Mouse (Mus musculus) midbrain, embryonic 13.5 days (tissue): ENCODE data around the gene Orc3. TPM values are rescaled to one million over a fixed set of nuclear protein-coding genes. Genes with fewer than 3 reads are reported as not detected.

Experiments
- ATAC-seq: fragments of 200-750 bp; cut with Nextera tagmentation; 2 replicates; pipeline ENCODE4 v1.8.0; 2017; ENCODE audit warnings: mild to moderate bottlenecking, moderate TSS enrichment, moderate library complexity
- H3K27ac ChIP-seq: fragments of 300-500 bp; sonication (generic); 2 replicates; pipeline ENCODE4 v1.5.1; 2015; ENCODE audit warnings: inconsistent platforms, mild to moderate bottlenecking, moderate library complexity
- H3K27me3 ChIP-seq: fragments of 300-500 bp; sonication (generic); 2 replicates; pipeline ENCODE4 v1.6.1; 2015; ENCODE audit warnings: mild to moderate bottlenecking, inconsistent platforms
- H3K36me3 ChIP-seq: fragments of 300-500 bp; sonication (generic); 2 replicates; pipeline ENCODE4 v1.6.1; 2015; ENCODE audit warnings: mild to moderate bottlenecking, inconsistent platforms
- H3K4me1 ChIP-seq: fragments of 300-500 bp; sonication (generic); replicated peaks from 2 replicates; pipeline ENCODE4 v1.6.1; 2015; ENCODE audit warnings: inconsistent platforms
- H3K4me2 ChIP-seq: fragments of 300-500 bp; sonication (generic); replicated peaks from 2 replicates; pipeline ENCODE4 v1.6.1; 2015; ENCODE audit warnings: moderate library complexity, mild to moderate bottlenecking, inconsistent platforms
- H3K4me3 ChIP-seq: fragments of 300-500 bp; sonication (generic); replicated peaks from 2 replicates; pipeline ENCODE4 v1.5.1; 2015; ENCODE audit warnings: mild to moderate bottlenecking, inconsistent platforms
- H3K9ac ChIP-seq: fragments of 300-500 bp; sonication (generic); replicated peaks from 2 replicates; pipeline ENCODE4 v1.6.1; 2015; ENCODE audit warnings: mild to moderate bottlenecking, inconsistent platforms
- H3K9me3 ChIP-seq: fragments of 300-500 bp; sonication (generic); 2 replicates; pipeline ENCODE4 v1.6.1; 2016; ENCODE audit warnings: mild to moderate bottlenecking, inconsistent platforms
- WGBS: fragments of 180-500 bp; shearing (Covaris S2); methylation state at CpG from one replicate; pipeline ENCODE4 v1.1.7; 2015; 5-methylcytosine and 5-hydroxymethylcytosine counted together
- polyA plus RNA-seq: library from polyadenylated mRNA; unstranded; fragments of >200 nt; fragmentation: Nextera tagmentation; extraction: Ambion mirVana; gene quantifications from 2 replicates; pipeline ENCODE4 v1.2.1, GENCODE M21; 2015

Orc3 gene
- polyA plus RNA-seq, result 96.8 and 104 TPM in 2 replicates

DNA sequence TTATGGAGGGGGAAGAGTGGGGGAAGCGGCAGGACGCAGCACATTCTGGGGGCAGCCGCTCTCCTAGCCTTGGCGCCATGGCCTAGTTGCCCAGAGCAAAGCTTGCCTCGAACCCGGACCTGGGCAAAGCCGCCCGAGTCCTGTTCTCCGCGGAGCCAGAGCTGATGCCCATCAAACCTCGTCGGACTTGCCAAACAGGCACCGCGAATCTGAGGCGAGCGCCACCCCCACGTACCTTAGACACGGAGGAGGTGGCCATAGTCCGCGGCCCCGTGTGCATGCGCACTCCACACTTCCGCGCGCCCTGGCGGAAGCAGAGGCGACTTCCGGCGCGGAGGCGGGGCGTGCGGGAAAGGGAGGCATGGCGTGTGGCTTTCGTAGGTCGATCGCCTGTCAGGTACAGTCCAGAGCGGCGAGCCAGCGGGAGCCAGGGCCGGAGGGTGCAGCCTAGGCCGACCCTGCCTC lies at the start of gene Orc3, which contains the start of gene Rars2:
Orc3 (minus strand) TSS at position 315 of the 465 bp plus-strand sequence.
Rars2 (plus strand) TSS at position 328 of the 465 bp plus-strand sequence.
- H3K9me3 ChIP-seq, result no peaks in the 10 kb centered on the region
- H3K36me3 ChIP-seq, result peaks cover 2% of the 10 kb centered on the region
- ATAC-seq, result peak; percentile 100
- H3K4me2 ChIP-seq, result peak within 1 kb of the TSS; percentile 82
- H3K27me3 ChIP-seq, result no peaks in the 10 kb centered on the region
- H3K27ac ChIP-seq, result peak within 1 kb of the TSS; percentile 84
- H3K4me3 ChIP-seq, result peak within 1 kb of the TSS; percentile 67
- peaks cover 28% of the 10 kb centered on the region for H3K4me1 ChIP-seq
- peak within 1 kb of the TSS; percentile 83 for H3K9ac ChIP-seq
- WGBS, result under 1% methylated on average over 42 of the region's 42 CpGs

DNA sequence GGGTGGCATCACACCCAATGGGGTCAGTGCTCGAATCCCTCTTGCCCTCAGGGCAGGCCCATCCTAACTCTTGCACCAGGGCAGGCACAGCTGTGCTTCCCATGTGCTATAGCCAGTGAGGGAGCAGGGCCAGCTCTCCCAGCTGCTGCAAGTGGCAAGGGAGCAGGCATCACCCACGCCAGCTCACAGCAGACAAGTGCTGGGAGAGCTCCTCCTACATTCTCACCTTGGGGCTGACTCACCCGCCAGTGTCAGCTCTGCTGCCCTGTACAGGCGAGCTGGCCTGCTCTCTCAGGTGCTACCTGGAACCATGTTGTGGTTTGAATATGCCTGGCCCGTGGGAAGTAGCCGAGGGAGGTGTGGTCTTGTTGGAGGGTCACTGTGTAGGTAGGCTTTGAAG lies 47.2 kb upstream of the Orc3 start:
- peak; percentile 37 for ATAC-seq
- Histone ChIP-seq H3K4me2 (no peak overlapping the region), H3K9ac (no peak overlapping the region), H3K4me3 (no peak overlapping the region), H3K27ac (no peak overlapping the region), H3K27me3 (no peaks in the 10 kb centered on the region), H3K9me3 (no peaks in the 10 kb centered on the region), H3K36me3 (peaks cover 83% of the 10 kb centered on the region), H3K4me1 (no peaks in the 10 kb centered on the region)
- WGBS, result 94% methylated on average over 6 of the region's 6 CpGs

DNA sequence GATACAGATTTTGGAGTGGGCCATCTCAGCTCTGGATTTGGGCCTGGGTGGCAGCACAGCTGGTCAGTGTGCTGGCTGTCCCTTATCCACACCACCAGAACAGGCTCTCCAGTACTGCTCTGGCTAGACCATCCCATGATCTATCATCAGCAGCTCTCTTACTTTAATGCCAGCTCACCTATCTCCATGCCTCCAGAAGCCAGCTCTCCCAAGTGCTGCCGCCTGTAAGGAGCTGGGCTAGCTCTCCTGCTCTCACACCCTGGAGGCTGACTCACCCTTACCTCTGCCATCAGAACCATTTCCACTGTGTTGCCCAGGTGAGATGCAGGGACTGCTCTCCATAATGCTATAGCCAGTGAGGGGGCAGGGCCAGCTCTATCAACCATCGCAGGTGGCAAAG lies 46.8 kb upstream of the Orc3 start:
- Histone ChIP-seq H3K4me3 (no peak overlapping the region), H3K4me2 (no peak overlapping the region), H3K9ac (no peak overlapping the region), H3K9me3 (no peaks in the 10 kb centered on the region), H3K27me3 (no peaks in the 10 kb centered on the region), H3K27ac (no peak overlapping the region), H3K36me3 (peaks cover 82% of the 10 kb centered on the region), H3K4me1 (no peaks in the 10 kb centered on the region)
- ATAC-seq, result peak; percentile 27
- 94% methylated on average over 2 of the region's 2 CpGs for WGBS

DNA sequence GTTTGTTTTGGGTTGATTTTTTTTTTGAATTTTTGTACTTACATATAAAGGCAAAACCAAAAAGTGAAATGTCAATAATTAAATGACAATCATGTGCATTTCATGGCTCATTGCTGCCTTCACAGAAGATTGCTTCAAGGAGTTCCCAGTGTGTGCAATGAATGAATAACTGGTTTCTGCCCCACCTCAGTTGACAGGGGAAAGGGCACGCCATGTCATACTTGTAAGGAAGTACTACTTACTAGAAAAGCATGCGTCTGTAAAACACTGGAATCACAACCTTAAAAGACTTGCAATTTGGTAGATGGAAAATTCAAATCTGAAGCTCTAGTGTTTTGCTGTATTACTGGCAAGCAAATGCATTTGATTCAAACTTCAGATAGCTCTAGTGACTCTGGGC lies 44.3 kb upstream of the Orc3 start:
- Histone ChIP-seq H3K9me3 (no peaks in the 10 kb centered on the region), H3K4me3 (no peak overlapping the region), H3K4me2 (no peak overlapping the region), H3K27ac (no peak overlapping the region), H3K4me1 (no peaks in the 10 kb centered on the region), H3K36me3 (peaks cover 84% of the 10 kb centered on the region), H3K27me3 (no peaks in the 10 kb centered on the region), H3K9ac (no peak overlapping the region)
- ATAC-seq, result no peak
- 96% methylated on average over 2 of the region's 2 CpGs for WGBS

DNA sequence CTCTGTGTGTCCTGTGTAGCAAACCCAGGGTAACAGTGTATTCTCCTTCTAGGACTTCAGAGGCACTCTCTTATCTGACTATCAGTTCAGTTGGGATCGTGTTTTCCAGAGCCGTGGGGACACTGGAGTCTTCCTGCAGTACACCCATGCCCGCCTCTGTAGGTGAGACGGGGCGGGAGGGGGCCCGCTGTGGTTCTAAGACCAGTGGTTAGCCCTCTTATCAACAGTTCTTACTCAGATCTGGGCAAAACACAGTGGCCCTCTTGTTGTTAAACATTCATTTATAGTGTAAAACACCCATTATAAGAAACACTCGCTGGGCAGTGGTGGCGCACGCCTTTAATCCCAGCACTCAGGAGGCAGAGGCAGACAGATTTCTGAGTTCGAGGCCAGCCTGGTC lies 41.4 kb upstream of the Orc3 start:
- WGBS, result 92% methylated on average over 10 of the region's 10 CpGs
- H3K36me3 ChIP-seq, result peaks cover 82% of the 10 kb centered on the region
- ATAC-seq, result no peak

DNA sequence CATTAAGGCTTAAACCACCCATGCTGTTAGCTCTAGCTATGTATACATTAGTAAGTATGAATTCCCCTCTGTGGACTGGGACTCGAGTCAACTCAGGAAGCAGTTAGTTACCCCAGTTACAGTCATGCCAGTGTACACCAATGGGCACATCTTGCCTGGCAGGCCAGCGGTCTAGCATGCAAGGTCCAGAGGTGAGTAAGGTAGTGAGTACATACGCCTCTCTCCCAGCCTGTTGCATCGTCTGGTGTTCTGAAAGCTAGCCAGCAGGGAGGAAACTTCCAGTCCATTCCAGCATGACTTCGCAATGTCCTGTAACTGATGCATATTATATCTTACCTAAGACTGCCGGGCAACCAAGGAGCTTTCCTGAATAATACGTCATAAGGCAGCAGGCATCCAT lies 38.4 kb upstream of the Orc3 start:
- WGBS, result 95% methylated on average over 7 of the region's 7 CpGs
- no peak overlapping the region for H3K4me2 ChIP-seq
- no peak overlapping the region for H3K9ac ChIP-seq
- no peak overlapping the region for H3K4me3 ChIP-seq
- no peak overlapping the region for H3K27ac ChIP-seq
- H3K36me3 ChIP-seq, result peaks cover 65% of the 10 kb centered on the region
- no peak for ATAC-seq
- H3K27me3 ChIP-seq, result no peaks in the 10 kb centered on the region
- no peaks in the 10 kb centered on the region for H3K9me3 ChIP-seq
- no peaks in the 10 kb centered on the region for H3K4me1 ChIP-seq

More for the DNA sequence above, 41.4 kb upstream of the Orc3 start:
- H3K4me2 ChIP-seq, result no peak overlapping the region
- H3K9ac ChIP-seq, result no peak overlapping the region
- H3K4me1 ChIP-seq, result no peaks in the 10 kb centered on the region
- H3K27me3 ChIP-seq, result no peaks in the 10 kb centered on the region
- no peak overlapping the region for H3K27ac ChIP-seq
- H3K4me3 ChIP-seq, result no peak overlapping the region
- no peaks in the 10 kb centered on the region for H3K9me3 ChIP-seq

DNA sequence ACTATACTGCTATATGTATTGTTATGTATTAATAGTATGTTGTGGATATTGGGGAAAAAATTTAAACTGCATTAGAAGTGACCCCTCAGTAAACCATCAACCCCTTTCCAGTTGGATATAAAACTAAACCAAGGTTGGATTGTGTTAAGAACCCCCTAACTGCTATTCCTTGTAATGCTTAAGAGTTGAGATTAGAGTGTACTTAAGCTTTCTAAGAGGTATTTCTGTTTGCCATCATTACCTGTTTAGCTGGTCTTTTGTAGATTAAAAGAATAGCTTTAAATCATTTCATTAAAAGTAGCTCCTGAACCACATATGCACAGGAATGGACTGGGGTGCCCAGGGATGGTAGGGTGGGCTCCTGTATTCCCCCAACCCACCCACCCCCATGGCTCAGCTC lies 30.0 kb upstream of the Orc3 start:
- Histone ChIP-seq H3K36me3 (peaks cover 52% of the 10 kb centered on the region), H3K27me3 (no peaks in the 10 kb centered on the region), H3K4me1 (no peaks in the 10 kb centered on the region), H3K9me3 (no peaks in the 10 kb centered on the region), H3K9ac (no peak overlapping the region), H3K4me3 (no peak overlapping the region), H3K4me2 (no peak overlapping the region), H3K27ac (no peak overlapping the region)
- ATAC-seq, result no peak

DNA sequence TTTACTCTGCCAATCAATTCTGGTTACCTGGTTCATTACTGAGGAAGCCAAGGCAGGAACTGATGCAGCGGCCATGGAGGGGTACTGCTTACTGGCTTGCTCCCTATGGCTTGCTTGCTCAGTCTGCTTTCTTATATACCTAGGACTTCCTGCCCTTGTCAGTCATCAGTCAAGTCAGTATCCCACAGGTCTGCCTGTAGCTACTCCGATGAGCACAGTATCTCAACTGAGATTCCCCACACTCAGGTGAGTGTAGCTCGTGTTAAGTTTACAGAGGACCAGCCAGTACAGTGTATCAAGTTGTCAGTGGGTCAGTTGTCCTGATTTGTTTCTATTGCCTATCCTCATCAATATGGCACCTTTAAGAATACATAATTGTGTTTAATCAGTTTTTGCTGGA lies 26.0 kb upstream of the Orc3 start:
- no peaks in the 10 kb centered on the region for H3K4me1 ChIP-seq
- no peaks in the 10 kb centered on the region for H3K9me3 ChIP-seq
- peaks cover 33% of the 10 kb centered on the region for H3K36me3 ChIP-seq
- H3K4me2 ChIP-seq, result no peak overlapping the region
- WGBS, result 98% methylated on average over 3 of the region's 3 CpGs
- no peak overlapping the region for H3K9ac ChIP-seq
- no peak for ATAC-seq
- H3K27me3 ChIP-seq, result no peaks in the 10 kb centered on the region
- no peak overlapping the region for H3K27ac ChIP-seq
- H3K4me3 ChIP-seq, result no peak overlapping the region

DNA sequence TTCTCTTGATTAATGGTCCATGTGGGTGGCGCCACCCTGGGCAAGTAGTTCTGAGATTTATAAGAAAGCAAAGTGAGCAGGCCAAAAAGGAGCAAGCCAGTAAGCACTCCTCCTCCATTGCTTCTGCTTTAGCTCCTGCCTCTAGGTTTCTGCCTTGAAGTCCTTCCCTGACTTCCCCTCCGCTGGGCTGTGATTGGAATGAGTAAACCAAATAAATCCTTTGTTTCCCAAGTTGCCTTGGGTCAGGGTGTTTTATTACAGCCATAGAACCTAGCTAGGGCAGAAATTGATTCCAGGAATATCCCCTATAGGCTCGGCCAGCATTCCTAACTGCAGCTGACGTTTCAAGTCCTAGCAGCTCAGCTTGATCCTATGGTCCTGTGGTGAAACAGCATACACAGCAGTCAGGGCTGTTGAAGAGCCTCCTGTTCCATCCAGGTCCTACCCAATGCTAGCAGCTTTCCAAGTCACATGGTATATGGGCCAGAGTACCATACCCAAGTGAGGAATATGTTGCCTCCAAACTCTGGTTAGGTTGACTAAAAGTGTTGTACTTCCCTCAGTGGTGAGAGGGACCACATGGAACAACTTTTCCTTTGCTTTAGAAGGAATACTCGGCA lies 25.1 kb upstream of the Orc3 start:
- no peak overlapping the region for H3K4me2 ChIP-seq
- no peak overlapping the region for H3K27ac ChIP-seq
- no peak overlapping the region for H3K4me3 ChIP-seq
- no peak for ATAC-seq
- H3K27me3 ChIP-seq, result no peaks in the 10 kb centered on the region
- H3K9ac ChIP-seq, result no peak overlapping the region
- 93% methylated on average over 5 of the region's 5 CpGs for WGBS
- H3K36me3 ChIP-seq, result peaks cover 32% of the 10 kb centered on the region
- no peaks in the 10 kb centered on the region for H3K9me3 ChIP-seq
- H3K4me1 ChIP-seq, result no peaks in the 10 kb centered on the region

DNA sequence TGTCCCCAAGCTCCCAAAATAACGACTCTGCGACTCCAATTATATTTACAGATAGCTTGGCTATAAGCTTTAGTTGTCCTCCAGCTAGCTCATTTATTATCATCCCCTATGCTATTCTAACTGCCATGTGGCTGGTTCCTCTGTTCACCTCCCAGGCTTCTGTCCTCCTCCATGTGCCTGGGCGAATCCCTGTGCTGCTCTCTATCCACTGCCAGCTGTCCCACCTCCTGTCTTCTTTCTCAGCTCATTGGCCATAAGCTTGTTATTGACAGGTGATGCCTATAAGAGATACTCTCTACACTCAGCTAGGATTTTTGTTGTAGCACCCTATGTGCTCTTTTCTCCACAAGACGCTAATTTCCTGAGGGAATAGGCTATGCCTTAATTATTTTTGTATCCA lies 23.1 kb upstream of the Orc3 start:
- WGBS, result 96% methylated on average over 4 of the region's 4 CpGs
- H3K4me3 ChIP-seq, result no peak overlapping the region

DNA sequence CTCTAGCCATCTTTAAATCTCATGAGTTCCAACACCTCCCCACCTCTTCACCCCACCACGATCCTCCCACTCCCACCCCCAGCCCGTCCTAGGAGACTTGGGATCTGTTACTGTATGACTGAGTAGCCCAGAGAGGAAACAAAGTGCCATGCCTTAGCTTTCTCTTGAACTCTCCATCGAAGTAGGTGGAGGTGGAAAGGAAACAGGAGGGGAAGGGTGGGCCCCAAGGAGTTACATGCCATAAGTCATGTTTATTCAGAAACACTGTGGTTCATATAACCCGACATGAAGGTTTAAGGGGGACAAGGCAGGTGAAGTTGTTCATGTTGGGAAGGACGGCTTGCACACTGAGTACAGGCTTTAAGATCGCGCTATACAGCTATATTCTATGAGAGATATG lies 22.6 kb upstream of the Orc3 start:
- no peaks in the 10 kb centered on the region for H3K9me3 ChIP-seq
- ATAC-seq, result no peak
- no peaks in the 10 kb centered on the region for H3K4me1 ChIP-seq
- peaks cover 36% of the 10 kb centered on the region for H3K36me3 ChIP-seq
- H3K27ac ChIP-seq, result no peak overlapping the region
- no peak overlapping the region for H3K4me3 ChIP-seq
- H3K9ac ChIP-seq, result no peak overlapping the region
- H3K4me2 ChIP-seq, result no peak overlapping the region
- WGBS, result 92% methylated on average over 7 of the region's 7 CpGs
- H3K27me3 ChIP-seq, result no peaks in the 10 kb centered on the region

More for the DNA sequence above, 23.1 kb upstream of the Orc3 start:
- Histone ChIP-seq H3K9me3 (no peaks in the 10 kb centered on the region), H3K27ac (no peak overlapping the region), H3K36me3 (peaks cover 37% of the 10 kb centered on the region), H3K9ac (no peak overlapping the region), H3K4me2 (no peak overlapping the region), H3K4me1 (no peaks in the 10 kb centered on the region), H3K27me3 (no peaks in the 10 kb centered on the region)
- ATAC-seq, result no peak

DNA sequence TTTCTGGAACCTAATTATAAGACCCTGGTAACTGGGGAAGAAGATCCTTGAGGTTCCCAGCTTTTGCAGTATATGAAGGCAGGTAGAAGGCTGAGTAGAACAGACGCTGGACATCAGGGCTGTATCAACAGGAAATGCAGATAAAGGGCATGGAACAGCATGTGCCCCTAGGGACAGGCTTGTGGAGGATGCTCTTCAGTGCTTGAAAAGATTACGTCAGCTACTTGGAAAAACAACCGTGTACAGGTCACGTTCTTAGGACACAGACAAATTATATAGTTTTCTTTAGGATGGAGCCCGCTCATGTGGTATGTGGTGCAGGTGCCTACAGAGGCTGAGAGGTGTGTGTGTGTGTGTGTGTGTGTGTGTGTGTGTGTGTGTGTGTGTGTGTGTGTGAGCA lies 21.3 kb upstream of the Orc3 start:
- Histone ChIP-seq H3K4me1 (no peaks in the 10 kb centered on the region), H3K9ac (no peak overlapping the region), H3K36me3 (peaks cover 39% of the 10 kb centered on the region), H3K4me2 (no peak overlapping the region), H3K9me3 (no peaks in the 10 kb centered on the region), H3K4me3 (no peak overlapping the region), H3K27me3 (no peaks in the 10 kb centered on the region), H3K27ac (no peak overlapping the region)
- 88% methylated on average over 5 of the region's 5 CpGs for WGBS
- no peak for ATAC-seq

DNA sequence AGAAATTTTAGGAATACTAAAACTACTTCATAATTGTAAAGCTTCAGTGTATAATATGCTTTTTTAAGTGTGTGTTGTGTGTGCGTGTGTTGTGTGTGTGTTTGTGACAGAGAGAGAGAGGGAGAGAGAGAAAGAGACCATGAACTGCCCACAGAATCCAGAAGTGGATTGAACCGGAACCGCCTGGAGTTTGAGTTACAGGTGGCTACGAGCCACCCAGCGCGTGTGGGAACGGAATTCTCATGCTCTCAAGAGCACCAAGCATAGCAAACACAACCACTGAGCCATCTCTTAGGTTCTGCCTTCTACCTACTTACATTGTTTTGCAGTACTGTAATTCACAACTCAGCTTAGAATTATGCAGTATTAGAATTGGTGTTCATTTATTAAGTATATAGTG lies 19.4 kb upstream of the Orc3 start:
- WGBS, result 96% methylated on average over 7 of the region's 7 CpGs
- Histone ChIP-seq H3K4me1 (no peaks in the 10 kb centered on the region), H3K9ac (no peak overlapping the region), H3K27ac (no peak overlapping the region), H3K4me2 (no peak overlapping the region), H3K4me3 (no peak overlapping the region), H3K27me3 (no peaks in the 10 kb centered on the region), H3K36me3 (peaks cover 39% of the 10 kb centered on the region), H3K9me3 (no peaks in the 10 kb centered on the region)
- no peak for ATAC-seq
